13 mouse cellular contexts compared by ENCODE assay signal in the genomic region with DNA sequence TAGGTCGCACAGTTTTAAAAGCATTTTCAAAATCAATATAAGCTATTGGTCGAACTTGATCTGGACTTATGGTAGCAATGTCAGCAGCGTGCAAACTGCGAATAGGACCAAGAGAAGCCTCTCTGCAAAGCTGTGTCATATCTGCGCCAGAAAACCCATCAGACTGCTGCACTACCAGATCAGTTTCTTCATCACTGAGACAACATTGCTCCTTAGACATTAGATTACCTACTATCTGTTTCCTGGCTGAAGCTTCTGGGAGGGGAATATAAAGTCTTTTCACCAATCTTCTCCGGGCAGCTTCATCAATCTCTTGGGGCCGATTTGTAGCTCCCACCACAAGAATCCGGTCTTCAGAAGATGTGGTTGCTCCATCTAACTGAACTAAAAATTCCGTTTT.
"Had no signal": no experiment of that assay in that cellular context is flagged by ENCODE, and none has a peak within 500 bp of the region (broad histone marks: within the 10 kb centered on the region; RNA-seq: fewer than 3 reads in every experiment).

No protein-coding gene starts in this region.

- H3K4me1 ChIP-seq: limb, embryonic 12.5 days; lung, embryonic 15.5 days; midbrain, embryonic 12.5 days had no signal

- DNase-seq: kidney, adult 11 months; kidney, adult 9 months; kidney, postnatal 10 days; kidney, postnatal 4 days; lung, postnatal 36 days; right cerebral cortex, postnatal 25 days; thymus, postnatal 36 days had no signal

- H3K4me3 ChIP-seq: layer of hippocampus, adult 2 months; limb, embryonic 12.5 days; lung, embryonic 15.5 days; megakaryocyte, embryonic 14.5 days; midbrain, embryonic 12.5 days had no signal

- H3K9ac ChIP-seq: limb, embryonic 12.5 days; lung, embryonic 15.5 days; midbrain, embryonic 12.5 days had no signal

- ATAC-seq: midbrain, embryonic 16.5 days had no signal

- H3K4me2 ChIP-seq: limb, embryonic 12.5 days; lung, embryonic 15.5 days; midbrain, embryonic 12.5 days had no signal

- H3K9me3 ChIP-seq: limb, embryonic 12.5 days; lung, embryonic 15.5 days; megakaryocyte, embryonic 14.5 days; midbrain, embryonic 12.5 days had no signal

- H3K27me3 ChIP-seq: limb, embryonic 12.5 days; lung, embryonic 15.5 days; megakaryocyte, embryonic 14.5 days; midbrain, embryonic 12.5 days had no signal

- H3K27ac ChIP-seq: layer of hippocampus, adult 2 months; limb, embryonic 12.5 days; lung, embryonic 15.5 days; midbrain, embryonic 12.5 days had no signal
